Mouse (Mus musculus): ENCODE data around the gene Gad2. TPM values are rescaled to one million over a fixed set of nuclear protein-coding genes. Genes with fewer than 3 reads are reported as not detected.

Gene Gad2
- polyA plus RNA-seq (2014; fragmentation: Illumina TruSeq; extraction: RNeasy Lipid Tissue Mini Kit (QIAGEN cat#74804); ENCODE audit: insufficient read depth, low read depth, low replicate concordance) = not detected

DNA sequence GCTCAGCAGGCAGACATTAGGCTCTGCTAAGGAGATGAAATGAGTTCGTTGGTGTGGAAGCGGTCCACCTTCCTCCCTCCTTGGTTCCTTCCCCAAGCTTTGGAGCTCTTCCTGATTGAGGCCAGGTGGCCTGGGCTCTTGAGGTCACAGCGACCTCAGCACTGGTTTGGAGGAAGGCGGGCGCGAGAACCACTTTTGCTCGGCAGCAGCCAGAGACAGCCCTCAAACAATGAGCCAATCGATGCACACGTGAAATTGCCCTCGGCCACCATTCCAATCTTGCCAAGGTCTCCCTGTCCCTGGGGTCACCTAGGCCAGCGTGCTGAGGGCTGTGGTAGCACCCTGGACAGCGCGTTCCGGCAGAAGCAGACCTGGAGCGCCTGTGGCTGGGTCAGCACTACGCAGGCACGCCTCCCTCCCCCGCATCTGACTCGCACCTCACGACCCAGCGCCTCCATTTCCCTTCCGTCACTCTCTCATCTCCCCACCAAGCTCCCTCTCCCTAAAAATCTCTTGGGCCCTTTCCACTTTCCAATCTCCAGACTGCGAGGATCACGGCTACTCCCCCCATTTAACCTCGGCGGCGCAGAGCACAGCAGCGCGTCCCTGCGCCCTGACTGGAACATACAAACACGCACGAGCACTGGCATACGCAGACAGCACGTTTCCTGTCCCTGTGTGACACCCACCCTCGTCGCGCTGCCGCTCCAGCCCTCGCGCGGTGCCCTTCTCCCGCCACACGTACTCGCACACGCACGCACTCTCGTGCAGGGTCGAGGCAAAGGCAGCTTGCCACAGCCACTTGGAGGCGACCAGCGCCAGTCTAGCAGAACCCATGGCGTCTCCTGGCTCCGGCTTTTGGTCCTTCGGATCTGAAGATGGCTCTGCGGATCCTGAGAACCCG is at the start of gene Gad2:
Gene Gad2, plus strand, starts transcription at position 378 of the 904 bp plus-strand sequence.

Other genes with a start within 250 kb of the Gad2 start
- 9.7 TPM for gene Apbb1ip, start 151.9 kb downstream of the Gad2 start, polyA plus RNA-seq (2014; fragmentation: Illumina TruSeq; extraction: RNeasy Lipid Tissue Mini Kit (QIAGEN cat#74804); ENCODE audit: insufficient read depth, low read depth, low replicate concordance)

Measured in lung, adult 10 weeks (tissue).